Mouse (Mus musculus) retina, embryonic 14.5 days (tissue): ENCODE measurements around the gene Tarsl2.

ENCODE experiments used
- DNase-seq: peaks from one replicate; pipeline ENCODE4 v3.0.0-alpha.2; 2015; ENCODE audit warnings: low spot score

The Tarsl2 gene

DNA sequence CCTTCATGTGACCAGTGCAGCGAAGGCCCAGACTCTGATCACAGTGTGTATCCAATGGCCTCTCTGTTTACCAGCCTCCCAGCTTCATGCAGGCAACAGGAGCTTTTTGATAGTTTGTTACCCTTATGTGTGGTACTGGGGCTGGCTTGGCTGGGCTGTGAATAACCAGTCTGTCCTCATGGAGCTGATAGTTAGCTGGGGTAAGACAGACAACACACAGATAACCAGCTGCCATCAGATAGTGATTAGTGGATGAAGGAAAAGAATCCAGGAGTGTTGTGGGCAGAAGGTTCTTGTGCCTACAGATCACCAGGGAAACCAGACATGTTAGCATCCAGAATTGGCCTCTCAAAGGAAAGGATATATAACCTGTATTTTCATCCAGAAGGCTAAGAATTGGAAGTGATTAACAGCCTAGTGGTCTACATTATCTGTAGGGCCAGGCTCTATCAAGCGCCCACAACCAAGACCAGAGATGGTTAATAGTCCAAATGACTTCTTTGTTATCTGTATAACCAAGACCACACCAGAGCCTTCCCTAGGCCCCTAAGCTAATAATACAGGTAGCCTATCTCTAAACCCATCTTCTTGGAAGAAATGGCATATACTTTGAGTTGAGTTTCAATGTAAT lies 12.9 kb downstream of the Tarsl2 start:
- DNase-seq = no peak

DNA sequence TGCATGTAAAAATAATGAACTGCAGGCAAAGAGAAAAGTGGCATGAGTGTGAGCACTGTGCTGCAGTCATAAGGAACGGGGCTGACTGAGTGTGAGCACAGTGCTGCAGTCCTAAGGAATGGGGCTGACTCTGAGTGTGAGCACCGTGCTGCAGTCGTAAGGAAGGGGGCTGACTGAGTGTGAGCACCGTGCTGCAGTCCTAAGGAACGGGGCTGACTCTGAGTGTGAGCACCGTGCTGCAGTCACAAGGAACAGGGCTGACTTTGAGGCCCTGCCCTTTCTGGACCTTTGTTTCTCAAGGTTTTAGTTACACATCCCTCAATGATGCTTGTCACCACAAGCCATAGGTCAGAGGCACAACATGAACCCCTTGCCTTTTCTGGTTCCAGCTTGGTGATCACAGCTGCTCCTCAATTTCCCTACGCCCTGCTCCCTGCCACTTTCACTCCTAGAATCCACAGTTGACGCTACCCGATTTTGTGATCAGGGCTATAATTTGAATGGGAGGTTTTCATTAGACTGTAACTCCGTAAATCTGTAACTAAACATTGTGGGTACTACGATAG lies 18.6 kb downstream of the Tarsl2 start:
- DNase-seq = no peak

DNA sequence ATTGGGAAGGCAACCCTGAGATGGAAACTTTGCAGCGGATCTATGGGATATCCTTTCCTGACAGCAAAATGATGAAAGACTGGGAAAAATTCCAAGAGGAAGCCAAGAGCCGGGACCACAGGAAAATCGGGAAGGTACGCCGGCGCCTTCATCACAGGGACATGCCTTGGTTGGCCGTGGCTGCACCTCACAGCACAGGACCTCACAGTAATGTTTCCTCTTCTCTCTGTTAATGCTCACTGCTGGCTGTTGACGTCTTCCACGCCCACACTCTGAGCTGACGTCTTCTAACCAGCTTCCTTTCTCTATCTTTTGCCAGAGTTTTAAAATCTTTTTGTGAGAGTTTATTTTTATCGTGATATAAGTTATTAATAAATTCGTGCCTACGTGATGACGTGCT lies 19.2 kb downstream of the Tarsl2 start:
- no peak for DNase-seq

DNA sequence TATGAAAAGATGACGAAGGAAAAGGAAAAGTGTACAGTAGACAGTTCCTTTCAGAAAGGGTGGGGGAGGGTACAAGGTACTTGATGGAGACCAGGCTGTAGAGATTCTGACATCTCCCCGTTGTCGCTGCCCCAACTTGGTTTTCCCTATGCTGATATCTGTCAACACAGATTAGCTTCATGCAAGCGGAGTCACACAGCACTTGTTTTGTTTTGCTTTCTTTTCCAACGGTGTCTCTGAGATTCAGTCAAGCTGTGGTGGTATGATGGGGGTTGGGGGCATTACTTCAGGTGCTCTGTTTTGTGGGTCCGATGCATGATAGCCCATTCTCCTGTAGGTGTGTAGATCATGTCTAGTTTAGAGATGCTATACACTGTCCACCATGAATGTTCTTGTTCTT lies 22.8 kb downstream of the Tarsl2 start:
- no peak for DNase-seq

DNA sequence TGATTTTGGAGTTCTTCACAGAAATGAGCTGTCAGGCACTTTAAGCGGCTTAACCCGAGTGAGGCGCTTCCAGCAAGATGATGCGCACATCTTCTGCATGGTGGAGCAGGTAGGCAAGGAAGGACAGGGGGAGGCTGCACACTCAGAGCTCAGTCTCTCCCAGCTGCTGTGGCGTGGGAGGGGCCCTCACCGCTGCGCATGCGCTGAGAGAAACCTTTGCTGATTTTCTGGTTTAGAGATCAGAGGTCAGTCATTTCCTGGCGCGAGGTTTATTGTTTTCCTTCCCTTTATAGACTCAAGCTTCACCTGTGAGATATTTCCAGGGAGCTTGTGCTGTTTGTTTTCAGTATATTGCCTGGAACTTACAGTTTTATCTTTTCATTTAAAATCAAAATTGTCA lies 33.4 kb downstream of the Tarsl2 start:
- peak; percentile 23 for DNase-seq

DNA sequence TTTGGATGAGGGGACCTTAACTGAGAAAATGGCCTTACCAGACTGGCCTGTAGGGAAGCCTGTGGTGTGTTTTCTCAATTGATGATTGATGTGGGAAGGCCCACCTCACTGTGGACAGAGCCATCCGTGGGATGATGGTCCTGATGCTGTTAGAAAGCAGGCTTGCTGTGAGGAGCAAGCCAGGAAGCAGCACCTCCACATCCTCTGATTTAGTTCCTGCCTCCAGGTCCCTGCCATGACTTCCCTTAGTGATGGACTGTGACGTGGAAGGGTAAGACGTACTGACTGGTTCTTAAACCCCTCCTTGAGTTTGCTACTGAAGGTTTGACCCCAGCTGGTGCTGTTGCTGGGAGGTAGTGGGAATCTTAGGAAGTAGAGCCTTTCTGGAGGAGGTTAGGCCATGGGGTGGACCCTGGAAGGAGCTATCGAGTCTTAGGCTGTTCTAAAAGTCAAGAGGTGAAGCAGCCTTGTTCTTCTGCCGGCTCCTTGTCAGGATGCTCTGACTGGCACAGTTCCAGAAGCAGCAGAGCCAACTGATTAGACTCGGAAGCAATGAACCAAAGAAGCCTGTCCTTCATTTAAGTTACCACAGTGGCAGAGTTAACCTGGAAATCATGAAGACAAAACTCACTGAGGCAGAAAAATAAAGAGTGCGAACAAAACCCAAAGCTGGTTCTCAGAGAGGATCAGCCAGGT lies 34.4 kb downstream of the Tarsl2 start:
- no peak for DNase-seq

DNA sequence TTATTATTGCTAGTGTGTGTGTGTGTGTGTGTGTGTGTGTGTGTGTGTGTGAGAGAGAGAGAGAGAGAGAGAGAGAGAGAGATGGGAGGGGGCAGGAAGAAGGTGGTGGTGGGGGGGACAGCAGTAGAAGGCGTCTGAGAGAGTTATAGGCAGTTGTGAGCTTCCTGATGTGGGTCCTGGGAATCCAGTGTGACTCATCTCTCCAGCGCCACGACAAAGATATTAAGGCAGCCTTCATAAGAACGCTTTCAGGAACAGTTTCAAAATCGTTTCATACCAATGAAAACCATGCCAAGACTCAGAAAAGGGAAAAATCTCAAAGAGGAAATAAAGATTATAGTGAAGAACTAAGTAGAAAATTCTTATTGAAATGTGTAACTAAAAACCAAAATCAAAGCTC lies 36.5 kb downstream of the Tarsl2 start:
- no peak for DNase-seq

DNA sequence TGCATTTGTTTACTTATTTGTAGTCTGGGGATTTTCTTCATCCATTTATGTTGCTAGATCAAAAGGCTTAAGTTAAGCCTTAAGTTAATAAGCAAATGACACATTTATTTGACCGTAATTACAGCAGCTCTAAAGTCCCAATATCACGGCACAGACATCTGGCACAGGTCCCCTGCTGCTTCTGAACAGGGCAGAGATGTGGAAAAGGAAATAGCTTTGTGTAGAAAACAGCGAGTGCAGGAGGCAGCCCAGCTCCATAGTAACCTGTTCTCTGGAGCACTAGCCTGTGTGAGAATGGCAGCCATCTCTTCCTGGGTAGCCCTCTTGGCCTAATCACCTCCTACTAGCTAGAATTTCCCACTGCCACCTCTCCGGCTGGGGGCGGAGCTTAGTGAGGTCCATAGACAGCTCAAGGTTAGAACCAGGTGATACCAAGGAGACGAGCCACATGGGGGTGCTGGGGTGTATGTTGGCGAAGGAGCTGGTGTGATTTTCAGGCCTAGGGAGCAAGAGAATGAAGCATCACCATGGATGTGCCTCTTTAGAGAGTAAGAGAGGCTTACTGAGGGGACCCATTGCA lies 39.6 kb downstream of the Tarsl2 start:
- DNase-seq = no peak

DNA sequence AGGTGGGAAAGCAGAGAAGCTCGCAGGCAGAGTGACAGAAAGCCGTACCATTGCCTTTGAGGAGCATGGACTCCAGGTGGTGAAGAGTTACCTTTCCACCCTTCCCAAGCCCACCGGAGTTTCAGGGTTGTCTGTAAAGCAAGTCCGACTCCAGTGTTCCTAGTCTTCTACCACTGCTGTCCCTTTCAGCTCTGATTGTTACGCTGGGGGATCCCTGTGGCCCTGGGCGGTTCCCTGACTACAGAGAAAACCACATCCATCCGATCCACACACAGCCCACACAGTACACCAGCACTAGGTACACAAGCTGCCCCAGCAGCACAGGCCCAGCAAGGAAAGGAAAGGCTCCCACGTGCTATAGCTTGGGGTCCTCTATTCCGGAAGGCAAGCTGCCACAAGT lies 42.0 kb downstream of the Tarsl2 start:
- no peak for DNase-seq

DNA sequence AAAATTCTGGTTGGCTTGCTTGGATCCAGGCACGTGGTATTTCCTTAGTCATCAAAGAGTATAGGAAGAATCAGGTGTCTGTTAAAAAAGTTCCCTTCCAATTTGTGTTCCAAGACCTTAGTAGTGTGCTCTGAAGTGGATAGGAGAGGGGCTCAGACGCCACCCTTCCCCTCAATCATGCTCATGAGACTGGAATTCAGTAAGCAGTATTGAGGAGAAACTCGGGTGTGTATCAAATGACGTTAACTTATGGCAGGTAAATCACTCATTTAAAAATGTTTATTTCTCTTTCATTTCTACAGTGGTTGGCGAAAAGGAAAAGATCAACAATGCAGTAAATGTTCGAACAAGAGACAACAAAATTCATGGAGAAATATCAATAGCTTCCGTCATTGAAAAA lies 46.2 kb downstream of the Tarsl2 start, which contains the start of gene Tm2d3:
Gene Tm2d3, plus strand, starts transcription at position 301 of the 400 bp plus-strand sequence.
- no peak for DNase-seq

DNA sequence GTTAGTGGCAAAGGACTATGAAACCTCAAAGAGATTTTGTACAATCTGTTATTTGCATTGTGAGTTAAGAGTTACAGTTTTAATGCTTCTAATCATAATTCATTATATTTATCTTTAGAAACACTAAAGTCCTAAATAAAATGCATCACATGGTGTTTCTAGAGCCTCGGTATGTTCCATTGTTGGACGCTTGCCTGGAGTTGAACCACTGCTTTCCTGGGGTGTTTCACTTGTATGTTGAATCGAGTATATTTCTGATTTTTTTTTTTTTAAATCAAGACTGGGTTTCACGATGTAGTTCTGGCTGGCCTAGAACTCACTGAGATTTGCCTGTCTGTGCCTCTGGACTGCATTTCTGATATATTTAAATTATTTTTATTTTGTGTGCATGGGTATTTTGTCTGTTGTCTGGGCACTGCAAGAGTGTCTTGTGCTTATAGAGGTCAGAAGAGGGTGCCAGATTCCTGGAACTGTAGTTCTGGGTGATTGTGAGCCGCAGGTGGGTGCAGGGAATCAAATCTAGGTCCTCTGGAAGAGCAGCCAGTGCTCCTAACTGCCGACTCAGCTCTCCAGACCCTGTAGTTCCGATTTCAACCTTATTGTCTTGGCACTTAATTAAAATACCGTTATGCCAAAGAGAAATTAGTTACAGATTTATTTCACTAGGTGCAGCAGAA lies 47.4 kb downstream of the Tarsl2 start:
- DNase-seq = no peak

DNA sequence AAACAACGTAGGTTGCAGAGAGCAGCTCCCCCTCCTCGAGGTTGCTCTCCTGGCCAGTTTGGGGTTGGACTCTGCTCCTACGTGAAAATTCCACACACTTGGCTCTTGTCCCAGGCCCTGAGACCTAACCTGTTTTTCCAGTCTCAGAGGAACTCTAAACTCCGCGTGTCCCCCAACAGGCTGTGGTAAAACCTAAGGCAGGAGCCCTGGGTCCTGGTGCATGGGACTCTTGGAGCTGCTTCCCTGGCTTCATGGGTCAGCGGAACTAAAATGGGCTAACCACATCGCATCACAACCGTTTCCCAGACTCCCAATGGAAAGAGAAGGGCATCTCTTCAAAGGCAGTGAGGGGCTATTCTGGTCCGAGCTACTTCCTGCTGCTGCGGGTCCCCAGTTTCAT lies 48.2 kb downstream of the Tarsl2 start:
- DNase-seq = no peak

DNA sequence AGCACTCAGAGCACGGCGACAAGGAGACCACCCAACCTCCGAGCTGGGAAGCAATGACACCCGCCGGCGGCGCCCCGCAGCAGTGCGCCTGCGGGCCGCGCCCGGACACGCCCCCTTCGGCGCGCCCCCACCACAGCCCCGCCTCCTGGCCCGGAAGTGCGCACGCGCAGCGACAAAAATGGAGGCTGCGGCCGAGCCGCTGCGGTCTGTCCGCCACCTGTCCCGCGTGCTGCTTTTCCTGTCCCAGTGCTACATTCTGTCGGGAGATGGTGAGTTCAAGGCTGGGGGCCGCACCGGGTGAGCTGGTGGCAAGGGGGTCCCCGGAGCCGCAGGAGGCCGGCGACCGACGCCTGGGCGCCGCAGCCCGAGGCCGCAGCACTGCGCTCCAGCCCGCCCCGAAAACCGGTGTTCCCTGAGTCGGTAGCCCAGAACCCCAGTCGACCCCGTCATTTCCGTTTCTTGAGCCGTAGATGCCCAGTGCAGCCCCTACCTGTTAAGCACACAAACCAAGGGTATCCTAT lies 48.7 kb downstream of the Tarsl2 start:
- peak; percentile 89 for DNase-seq

DNA sequence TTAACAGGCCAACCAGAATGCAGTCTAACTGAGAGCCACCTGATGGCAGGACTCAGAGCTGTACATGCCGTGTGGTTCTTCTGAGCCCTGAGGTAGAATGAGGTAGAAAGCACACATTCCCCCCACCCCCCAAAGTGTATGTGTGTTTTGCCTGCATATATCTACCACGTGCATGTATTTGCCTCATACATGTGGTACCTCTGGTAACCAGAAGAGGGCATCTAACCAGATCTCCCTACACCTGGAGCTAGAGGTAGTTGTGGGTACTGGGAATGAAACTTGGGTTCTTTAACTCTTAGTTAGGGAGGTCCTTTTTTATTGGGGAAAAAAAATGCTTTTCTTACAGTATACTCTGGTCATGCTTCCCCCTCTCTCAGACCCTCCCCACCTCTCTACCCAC lies 51.8 kb downstream of the Tarsl2 start:
- peak; percentile 23 for DNase-seq

DNA sequence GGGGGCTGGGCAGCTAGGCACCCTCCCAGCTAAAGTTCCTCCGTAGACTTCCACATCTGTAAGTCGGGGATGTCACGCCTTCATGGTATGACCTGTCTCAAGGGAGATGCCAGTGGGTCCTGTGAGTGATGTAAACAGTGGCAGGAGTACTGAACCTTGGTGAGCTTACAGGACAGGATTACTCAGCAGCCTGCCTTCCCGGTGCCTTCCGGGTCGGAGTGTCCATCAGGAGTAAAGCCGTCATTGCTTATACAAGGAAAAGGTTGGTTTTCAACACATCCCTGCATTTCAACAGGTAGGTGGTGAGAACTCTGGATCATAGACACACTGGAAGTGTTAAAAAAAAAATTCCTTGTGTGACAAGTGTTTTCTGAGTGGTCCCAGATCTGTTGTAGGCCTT lies 57.4 kb downstream of the Tarsl2 start:
- no peak for DNase-seq

DNA sequence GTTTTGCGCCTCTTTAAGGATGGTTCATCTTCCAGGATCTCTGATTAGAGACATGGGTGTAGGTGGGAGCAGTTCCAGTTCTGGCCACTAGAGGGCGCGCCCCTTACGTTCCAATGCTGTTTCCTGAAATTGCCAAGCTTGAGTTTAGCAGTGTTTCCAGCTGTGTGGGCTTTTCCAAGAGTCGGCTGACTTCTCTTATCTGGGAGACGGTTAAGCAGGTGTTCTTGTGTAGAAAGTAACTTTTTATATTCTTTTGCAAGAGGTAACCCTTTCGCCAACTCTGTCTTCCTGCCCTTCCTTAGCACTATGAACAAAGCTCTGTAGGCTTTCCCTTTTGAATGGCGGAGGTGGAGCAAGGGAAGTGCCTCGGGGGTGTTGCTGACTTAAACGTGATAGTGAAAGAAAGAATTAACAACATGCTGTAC lies 60.1 kb downstream of the Tarsl2 start:
- peak; percentile 93 for DNase-seq

DNA sequence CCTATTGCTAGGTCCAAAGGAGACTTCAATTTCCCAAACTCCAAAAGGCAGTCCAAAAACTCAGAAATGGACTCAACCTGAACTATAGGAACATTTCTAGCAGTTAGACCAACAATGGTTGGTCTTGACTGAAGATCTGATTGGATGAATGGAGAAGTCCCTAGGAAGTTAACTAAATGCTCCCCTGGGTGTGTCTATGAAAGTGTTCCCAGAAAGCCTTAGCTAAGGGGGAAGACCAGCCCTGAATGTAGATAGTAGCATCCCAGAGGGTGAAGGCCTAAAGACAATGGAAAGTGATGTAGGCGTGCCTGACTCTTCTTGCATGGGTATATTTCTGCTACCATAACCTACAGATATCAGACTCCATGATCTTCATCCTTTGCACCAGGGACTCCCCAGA lies 63.8 kb downstream of the Tarsl2 start:
- no peak for DNase-seq

DNA sequence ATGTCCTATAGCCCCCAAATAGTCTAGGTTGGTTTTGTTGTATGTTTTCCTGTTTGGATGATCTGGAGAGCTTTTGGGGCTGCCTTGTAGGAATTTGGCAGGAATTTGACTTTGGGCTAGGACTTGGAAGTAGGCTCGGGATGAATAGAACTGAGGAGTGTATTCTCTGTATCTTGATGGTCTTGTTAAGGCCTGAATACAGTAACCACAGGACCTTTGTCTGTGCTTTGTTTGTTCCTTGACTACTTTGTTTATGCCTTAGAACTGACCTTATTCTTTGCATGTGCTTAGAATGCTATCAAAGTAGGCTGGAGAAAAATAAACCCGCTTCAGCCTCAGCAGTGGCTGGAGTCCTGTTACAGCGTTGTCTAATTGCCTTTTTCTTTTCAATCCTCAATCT lies 65.6 kb downstream of the Tarsl2 start:
- no peak for DNase-seq

DNA sequence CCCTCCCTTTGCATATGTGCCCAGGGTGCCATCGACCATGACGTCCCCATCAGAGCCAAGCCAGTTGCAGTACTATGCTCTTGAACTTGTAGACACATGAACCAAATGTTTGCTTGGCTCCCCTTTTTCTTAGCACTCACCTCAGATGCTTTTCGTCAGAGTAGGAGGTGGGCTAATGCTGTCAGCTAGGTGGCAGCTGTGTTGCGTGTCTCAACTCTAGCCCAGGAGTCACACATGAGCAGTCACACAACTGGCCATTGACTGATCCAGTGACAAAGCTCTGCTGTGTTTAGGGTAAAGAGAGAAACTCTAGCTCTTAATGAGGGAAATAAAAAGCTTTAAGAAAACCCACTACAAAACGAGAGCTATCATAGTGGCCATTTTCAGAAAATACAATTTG lies 69.1 kb downstream of the Tarsl2 start:
- peak; percentile 11 for DNase-seq

DNA sequence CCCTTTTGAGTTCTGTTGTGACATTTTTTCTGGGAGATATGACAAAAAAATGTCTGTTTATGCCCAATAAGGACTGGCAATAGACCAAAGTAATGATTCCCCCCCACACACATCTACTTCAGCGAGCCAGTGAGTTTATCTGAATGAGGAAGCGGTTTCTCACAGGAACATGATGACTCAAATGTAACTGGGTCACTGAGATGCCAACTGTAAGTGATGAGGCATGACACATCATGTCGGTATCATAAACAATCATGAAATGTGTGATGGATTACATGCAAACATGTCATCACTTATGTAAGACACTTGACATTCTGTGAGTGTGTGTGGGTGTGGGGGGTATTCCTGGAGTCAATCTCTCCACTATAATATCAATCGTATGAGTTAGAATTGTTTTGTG lies 69.6 kb downstream of the Tarsl2 start:
- no peak for DNase-seq

DNA sequence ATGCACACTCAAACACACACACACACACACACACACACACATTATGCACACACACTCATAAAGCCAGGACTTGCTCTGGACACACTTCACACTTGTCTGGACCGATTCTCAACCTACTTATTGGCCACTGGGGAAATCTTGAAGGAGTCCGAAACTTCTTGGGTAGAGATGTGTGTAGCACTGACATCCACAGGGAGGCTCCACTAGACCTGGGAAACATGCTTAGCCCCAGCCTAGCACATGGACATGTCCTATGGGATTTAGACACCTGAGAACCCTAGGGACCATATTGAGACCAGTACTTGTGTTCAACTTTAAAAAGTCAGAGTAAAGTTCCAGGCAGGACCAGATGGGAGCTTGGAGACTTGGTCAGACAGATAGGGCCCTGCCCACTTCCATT lies 89.3 kb downstream of the Tarsl2 start:
- no peak for DNase-seq

DNA sequence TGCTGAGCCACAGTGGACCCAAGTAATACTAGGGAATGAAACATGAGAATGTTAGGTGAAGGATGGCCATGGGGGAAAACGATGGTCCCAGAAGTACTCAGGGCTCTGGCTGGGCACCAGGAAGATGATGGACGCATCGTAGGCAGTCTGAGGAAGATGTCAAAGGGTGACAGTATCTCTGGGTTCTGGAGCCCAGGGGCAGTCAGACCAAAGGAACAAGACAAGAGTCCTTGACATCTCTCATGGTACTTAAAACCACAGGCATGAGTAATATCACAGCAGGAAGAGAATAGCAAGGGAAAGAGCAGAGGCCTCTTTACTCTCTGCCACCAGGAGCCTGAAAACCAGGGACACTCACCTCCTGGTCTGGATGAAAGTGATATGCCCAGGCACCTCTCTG lies 90.6 kb downstream of the Tarsl2 start:
- no peak for DNase-seq
